Mouse (Mus musculus) gastrocnemius, adult 8-10 months (tissue): ENCODE results near the gene Camk1g. TPM values are rescaled to one million over a fixed set of nuclear protein-coding genes. Genes with fewer than 3 reads are reported as not detected.

Source experiments
- DNase-seq, 2 experiments: peaks; one replicate each; pipeline ENCODE4 v3.0.0; 2022; ENCODE audit warnings: low spot score in 2 of 2
- total RNA-seq, 4 experiments: library from RNA; stranded (reverse); gene quantifications; 2 replicates each; pipeline ENCODE4 v1.2.4; 2022

Camk1g gene
- total RNA-seq, 4 experiments from 2014 or later, result 0.19 to 0.27 TPM; not detected in 2

DNA sequence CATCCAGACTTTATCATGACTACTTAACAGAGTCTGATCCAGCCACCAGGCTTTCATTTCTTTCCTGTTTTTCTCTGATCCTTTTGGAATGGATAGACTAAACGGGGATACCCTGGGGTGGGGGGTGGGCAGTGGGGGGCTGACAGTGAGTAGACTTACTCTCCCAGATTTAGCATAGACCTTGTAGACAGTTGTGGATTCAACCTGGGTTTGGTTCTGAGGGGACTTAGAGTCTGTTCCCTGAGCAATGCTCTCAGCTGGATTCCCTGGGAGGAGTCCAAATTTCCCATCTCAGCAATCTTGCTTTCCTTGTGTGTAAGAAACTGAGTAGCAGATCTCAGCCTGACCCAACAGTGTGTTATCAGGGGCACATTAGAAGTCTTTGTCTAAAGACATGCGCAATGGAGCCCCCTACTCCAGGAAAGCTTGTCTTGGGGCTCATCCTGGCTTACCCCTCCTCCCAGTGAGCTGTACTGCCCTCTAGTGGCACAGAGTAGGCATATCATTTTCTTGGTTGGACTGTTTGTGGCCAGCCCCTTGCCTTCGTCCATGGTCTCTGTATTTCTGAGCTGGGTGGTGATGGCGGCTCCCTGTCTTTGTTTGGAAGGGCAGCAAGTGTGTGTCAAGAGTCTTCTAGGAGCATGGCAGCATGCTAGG, 6.5 kb upstream of the Camk1g start:
- no peak for DNase-seq

- DNase-seq, result no peak
These were observed 3.9 kb upstream of the Camk1g start for GRCm38 (mm10) chr1:193373906-193374413.

GRCm38 (mm10) chr1:193369091-193369490, 1.0 kb downstream of the Camk1g start:
- DNase-seq, result no peak

DNA sequence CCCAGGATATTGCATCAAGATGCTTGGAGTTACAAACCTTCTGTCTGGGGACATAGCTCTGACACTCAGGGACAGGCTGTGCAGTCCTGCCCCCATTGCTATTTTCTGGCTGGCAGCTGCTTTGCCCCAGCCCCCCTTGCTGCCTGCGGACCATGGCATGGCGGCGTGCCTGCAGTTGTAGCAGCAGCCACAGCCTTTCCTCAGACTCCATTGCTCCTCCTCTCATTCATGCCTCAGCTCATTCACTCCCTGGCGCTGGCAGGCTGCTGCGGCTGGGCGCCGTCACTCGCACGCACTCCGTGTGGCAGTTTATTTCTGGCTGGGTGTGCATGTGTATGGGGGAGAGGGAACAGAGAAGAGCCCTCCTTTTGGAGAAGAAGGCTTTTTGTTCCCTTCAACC, 2.0 kb downstream of the Camk1g start:
- DNase-seq, result no peak

- DNase-seq, result peak in 1 of 2 experiments; percentile 22
These were observed 6.3 kb downstream of the Camk1g start for GRCm38 (mm10) chr1:193363801-193364231.

DNA sequence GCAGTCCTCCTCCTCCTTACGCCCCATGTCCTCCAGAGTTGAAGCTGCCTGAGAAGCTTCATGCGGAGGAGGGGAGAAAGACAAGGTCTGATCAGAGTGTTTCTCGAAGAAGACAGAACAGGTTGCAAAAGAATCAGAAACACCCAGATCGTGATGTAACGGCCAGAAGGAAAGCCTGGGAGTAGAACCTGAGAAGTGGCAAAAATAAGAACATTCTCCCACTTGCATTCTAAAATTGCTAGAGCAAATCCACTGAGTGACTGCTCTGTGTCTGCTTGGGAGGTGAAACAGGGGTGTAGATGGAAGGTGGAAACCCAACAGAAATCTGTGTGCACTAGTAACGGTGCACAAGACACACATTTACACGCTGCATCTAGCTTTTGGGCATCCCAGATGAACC, 8.0 kb downstream of the Camk1g start:
- no peak for DNase-seq

DNA sequence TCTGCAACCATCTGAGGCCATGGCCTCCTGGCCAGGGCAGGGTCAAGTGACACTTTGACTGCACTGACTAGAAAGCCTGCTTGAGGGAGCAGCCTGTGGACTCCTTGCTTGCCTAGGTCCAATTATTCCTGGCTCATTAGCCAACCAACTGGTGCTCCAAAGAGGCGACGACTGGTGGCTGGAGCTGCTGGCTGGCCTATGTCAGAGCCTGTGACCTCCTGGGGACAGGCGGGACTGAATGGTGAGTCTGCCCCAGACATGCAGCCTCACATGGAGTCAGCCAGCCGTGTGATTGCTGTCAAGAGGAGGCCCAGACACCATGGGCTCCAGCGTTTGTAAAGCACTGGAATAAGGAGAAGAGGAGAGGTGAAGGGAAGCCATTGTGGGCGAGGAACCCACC, 8.9 kb downstream of the Camk1g start:
- no peak for DNase-seq

DNA sequence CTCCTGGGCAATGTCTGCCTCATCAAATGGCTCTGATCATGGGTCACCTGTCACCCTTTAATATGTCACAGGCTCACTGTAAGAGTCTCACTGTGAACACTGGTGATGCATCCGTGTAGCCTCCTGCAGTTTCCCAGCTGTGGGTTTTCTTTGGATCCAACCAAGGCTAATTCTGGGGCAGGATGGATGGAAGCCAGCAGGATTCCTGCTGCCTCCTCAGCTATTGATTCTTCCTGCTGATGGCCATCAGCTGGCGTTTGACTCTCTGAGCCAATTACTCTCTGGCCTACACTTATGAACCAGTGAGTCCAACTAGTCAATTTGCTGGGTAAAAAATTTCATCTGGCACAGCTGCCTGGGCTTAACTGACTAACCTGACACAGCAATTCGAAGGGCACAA, 10.9 kb downstream of the Camk1g start:
- DNase-seq, result no peak

DNA sequence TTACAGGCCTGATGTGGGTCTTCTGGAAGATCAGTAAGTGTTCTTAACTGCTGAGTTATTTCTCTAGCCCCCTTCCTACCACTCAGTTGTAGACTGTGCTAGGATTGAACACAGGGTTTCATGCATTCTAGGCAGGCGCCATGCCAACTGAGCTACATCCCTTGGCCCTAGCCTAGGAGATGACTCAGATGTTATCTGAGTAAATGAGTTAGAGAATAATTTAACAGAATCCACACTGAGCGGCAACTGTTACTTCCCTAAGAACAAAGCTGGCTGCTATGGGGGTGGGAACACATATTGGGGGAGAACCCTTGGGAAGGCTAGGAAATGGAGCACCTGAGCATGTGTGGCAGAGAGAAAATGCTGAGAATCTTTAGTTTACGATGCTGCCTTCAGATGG, 18.5 kb downstream of the Camk1g start:
- DNase-seq, result no peak

- DNase-seq, result no peak
These were observed 19.6 kb downstream of the Camk1g start for GRCm38 (mm10) chr1:193350546-193350801.

DNA sequence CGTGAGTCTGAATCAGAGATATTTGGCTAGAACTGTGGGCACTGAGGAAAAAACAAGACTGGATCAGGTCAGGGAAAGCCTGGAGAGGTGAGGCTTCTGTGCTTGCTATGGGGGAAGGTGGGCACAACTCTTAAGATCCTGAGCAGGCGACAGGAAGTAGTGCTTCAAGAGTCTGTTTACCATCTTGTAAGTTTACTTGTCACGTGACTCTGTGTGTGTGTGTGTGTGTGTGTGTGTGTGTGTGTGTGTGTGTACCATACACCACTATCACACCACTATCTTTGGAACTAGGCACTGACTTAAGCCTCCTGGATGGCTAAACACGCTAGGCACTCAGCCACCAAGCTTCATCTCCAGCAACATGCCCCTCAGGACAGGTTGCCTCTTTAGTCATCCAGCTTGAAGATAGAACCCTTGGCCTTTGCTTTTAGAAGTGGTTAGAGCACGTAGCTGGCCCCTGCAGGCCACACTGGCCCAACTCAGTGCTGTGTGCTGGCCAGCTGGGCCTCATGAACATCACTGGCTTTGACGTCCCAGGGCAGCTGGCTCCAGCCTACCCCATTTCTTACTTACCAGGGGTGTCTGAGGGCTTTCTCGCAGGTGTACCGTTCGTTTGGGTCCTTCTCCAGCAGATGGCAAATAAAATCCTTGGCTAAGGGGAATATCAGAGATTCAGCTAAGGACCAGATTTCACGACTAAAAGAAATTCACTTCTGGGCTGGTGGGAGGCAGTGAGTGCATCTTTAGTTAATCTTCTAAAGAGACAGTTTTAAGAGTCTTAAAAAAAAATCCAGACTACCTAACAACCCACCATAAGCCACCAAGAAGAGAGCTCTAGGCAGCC, 20.2 kb downstream of the Camk1g start:
- no peak for DNase-seq

DNA sequence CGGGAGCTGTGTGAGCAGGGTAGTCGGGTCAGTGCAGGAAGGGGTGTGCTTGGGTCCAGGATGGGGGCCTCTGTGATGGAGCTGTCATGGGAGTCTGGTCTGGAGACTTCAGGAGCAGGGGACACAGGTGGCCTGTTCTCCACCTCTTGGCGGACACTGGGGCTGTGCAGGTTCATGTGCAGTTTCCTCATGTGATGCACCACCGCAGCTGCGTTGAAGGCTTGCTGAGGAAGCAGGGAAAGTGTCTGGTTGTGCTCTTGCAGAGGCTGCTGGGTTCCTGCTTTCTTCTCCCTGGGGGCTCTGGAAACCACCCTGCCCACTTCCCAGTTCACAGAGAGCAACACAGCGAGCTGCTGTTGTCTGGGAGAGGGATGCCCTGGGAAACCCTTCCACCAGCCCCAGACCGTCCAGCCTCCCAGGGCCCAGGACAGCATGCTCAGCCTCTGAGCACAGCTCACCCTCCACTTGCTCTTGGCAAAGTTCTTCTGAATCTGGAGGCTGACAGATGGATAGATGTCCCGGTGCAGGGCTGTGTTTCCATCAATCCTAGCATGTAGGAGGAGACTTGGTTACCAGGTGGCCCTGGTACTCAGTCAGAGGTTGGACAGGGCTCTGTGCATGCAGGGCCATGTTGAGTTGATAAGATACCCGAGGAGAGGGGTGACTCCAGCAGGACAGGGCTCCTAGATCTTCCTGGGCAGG, 21.7 kb downstream of the Camk1g start:
- DNase-seq, result no peak

DNA sequence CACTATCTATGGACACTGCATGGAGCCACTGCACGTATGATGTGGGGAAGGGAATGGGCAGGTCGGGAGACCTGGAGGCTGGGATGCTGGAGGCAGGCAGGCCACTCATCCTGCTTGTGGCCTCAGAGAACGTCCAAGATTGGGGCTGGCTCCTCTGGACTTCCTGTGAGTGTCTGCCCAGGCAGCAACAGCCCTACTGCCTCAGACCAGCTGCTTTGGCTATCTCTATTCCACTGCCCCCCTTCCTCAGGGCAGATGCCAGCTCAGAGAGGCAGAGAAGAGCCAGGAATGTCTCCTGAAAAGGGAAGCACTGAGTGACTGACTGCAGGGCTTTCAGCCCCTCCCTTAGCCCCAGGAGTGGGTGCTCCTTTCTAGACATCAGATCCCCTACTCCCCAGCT, 23.2 kb downstream of the Camk1g start:
- DNase-seq, result no peak

DNA sequence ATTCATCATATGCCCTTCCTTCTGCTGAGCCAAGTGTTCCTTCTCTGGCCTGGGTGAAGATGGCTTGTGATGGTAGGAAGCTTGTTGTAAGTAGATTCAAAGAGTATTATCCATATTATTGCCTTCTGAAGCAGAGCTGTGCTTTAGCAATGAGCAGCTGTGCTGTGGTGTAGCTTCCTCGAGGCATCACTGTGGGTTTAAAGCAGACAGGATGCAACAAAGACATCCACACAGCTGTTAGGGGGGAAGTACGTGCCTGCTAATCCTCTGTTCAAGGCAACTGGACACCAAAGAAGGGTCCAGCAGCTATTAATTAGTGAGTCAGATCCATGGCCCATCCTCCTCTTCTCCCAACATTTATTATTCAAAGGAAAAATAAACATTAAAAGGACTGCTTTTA, 25.1 kb downstream of the Camk1g start:
- no peak for DNase-seq

DNA sequence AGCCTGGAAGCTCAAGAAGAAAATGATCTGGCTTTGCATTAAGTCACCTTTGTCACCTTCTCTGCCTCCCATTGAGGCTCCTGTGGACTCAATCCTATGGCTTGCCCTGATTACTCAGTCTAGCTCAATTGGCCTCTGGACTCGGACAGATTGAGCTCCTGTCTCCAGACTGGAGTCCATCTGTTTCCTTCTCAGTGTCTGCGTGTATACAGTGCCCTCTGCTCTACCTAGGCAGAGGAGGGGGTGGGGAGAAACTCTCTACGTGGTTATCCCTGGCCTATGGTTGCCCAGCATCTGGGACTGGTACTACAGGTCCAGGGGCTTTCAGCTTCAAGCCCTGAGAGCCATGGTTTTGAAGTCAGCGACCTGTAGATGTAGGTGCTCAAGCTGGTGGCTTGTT, 26.2 kb downstream of the Camk1g start:
- no peak for DNase-seq

- DNase-seq, result no peak
These were observed 27.7 kb downstream of the Camk1g start for GRCm38 (mm10) chr1:193342198-193342946.

DNA sequence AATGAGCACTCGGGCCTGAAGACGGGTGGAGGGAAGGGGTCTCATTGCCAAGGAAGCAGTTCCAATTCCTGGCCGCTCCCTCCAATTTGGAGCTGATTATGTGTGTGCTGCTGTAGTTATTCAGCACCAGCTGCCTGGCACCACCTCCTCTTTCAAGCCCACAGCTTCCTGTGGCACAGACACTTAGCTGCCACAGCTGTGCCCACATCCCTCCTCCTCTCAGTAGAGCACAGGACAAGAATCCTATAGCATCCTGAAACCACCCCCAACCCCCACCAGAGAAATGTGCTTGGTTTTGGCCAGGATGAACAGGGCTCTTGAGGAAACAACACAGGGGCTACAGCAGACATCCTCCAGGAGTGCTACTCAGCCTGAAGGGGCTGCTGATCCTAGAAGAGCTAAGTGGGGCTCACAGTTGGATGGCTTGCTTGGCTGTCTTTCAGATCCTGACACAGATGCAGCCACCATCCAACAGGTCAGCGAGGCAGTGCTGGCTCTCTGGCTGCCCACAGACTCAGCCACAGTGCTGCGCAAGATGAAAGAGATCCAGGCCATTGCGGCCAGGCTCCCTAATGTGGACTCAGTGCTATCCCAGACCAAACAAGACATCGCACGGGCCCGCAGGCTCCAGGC, 31.6 kb downstream of the Camk1g start:
- DNase-seq, result no peak

GRCm38 (mm10) chr1:193337787-193338310, 32.2 kb downstream of the Camk1g start:
- DNase-seq, result no peak

DNA sequence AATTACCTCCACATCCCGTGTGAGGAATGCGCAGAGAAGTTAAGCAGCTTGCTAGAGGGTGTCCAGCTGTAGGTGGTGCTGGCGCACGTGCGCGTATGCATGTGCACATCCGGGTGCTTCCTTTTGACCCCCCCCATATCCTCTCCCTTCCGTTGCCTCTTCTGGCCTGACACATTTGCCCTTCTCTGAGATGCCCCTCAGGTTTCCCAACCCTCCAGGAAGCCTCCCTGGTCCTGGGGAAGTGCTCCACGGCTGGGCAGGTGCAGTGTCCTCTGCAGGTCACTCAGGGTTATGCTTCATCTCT, 33.1 kb downstream of the Camk1g start:
- DNase-seq, result no peak

- DNase-seq, result peak; percentile 44 to 58
These were observed 33.7 kb downstream of the Camk1g start for GRCm38 (mm10) chr1:193336122-193337017.
